Mouse (Mus musculus): ENCODE results near the gene Hcst.

- no peak for TF ChIP-seq CTCF (IDR thresholded peaks at IDR 0.05 in 2 of 3, conservative IDR thresholded peaks at IDR 0.05 in 1 of 3; ENCODE audit: control insufficient read depth in 1 of 3, insufficient read depth in 1 of 3, low read depth in 2 of 3, low read length in 3 of 3, poor library complexity in 1 of 3, severe bottlenecking in 1 of 3)
- peak in 1 of 2 experiments; percentile 69; a peak in 2 of 4 replicates for TF ChIP-seq POLR2A (IDR thresholded peaks at IDR 0.05; ENCODE audit: control insufficient read depth in 1 of 2, insufficient read depth in 1 of 2, low read depth in 1 of 2, low read length in 2 of 2, poor library complexity in 1 of 2)
- no peak for TF ChIP-seq SMC3 (IDR thresholded peaks at IDR 0.05; ENCODE audit: low read depth, low read length)
These were observed 25.3 kb downstream of the Hcst start for GRCm38 (mm10) chr7:30394379-30394778.

All from MEL (cell line).